Mouse (Mus musculus) lung, postnatal 0 days (tissue): Measurements from ENCODE around the gene Slc12a7. TPM values are rescaled to one million over a fixed set of nuclear protein-coding genes. Genes with fewer than 3 reads are reported as not detected.

Experiments
- ATAC-seq: fragments of 200-750 bp; cut with Nextera tagmentation; 2 replicates; pipeline ENCODE4 v1.8.0; 2017; ENCODE audit warnings: moderate library complexity
- DNase-seq: peaks from one replicate; pipeline ENCODE4 v3.0.0-alpha.2; 2016; ENCODE audit warnings: low spot score
- H3K27ac ChIP-seq: fragments of 300-500 bp; sonication (generic); 2 replicates; pipeline ENCODE4 v1.5.1; 2014; ENCODE audit warnings: antibody characterized with exemption, mild to moderate bottlenecking, low read length, mixed read lengths
- H3K27me3 ChIP-seq: fragments of 300-500 bp; sonication (generic); replicated peaks from 2 replicates; pipeline ENCODE4 v1.6.1; 2014; ENCODE audit warnings: low read length, mixed read lengths; ENCODE audit not compliant: insufficient read depth
- H3K36me3 ChIP-seq: fragments of 300-500 bp; sonication (generic); 2 replicates; pipeline ENCODE4 v1.6.1; 2014; ENCODE audit warnings: low read length, mixed read lengths; ENCODE audit not compliant: insufficient read depth
- H3K4me1 ChIP-seq: fragments of 300-500 bp; sonication (generic); 2 replicates; pipeline ENCODE4 v1.6.1; 2014; ENCODE audit warnings: antibody characterized with exemption, low read depth, low read length, mixed read lengths; ENCODE audit not compliant: insufficient read depth
- H3K4me2 ChIP-seq: fragments of 300-500 bp; sonication (generic); replicated peaks from 2 replicates; pipeline ENCODE4 v1.6.1; 2014; ENCODE audit warnings: low read depth, mild to moderate bottlenecking, low read length, moderate library complexity, mixed read lengths
- H3K4me3 ChIP-seq: fragments of 300-500 bp; sonication (generic); 2 replicates; pipeline ENCODE4 v1.5.1; 2014; ENCODE audit warnings: low read depth, low read length
- H3K9ac ChIP-seq: fragments of 300-500 bp; sonication (generic); replicated peaks from 2 replicates; pipeline ENCODE4 v1.6.1; 2014; ENCODE audit warnings: low read depth, mild to moderate bottlenecking
- H3K9me3 ChIP-seq: fragments of 300-500 bp; sonication (generic); 2 replicates; pipeline ENCODE4 v1.6.1; 2016; ENCODE audit warnings: low read length, mixed read lengths
- CTCF ChIP-seq: IDR thresholded peaks from 2 replicates; pipeline ENCODE4 v1.5.1; 2016; ENCODE audit warnings: antibody characterized with exemption, mild to moderate bottlenecking
- EP300 ChIP-seq: IDR thresholded peaks from 2 replicates; pipeline ENCODE4 v1.6.1; 2016; ENCODE audit warnings: antibody characterized with exemption, mild to moderate bottlenecking, control low read depth
- WGBS: fragments of 180-500 bp; shearing (Covaris S2); extraction: QIAGEN DNeasy Blood & Tissue Kit; methylation state at CpG from one replicate; pipeline ENCODE4 v1.1.7; 2014; 5-methylcytosine and 5-hydroxymethylcytosine counted together
- polyA plus RNA-seq: library from polyadenylated mRNA; unstranded; fragments of >200 nt; fragmentation: Nextera tagmentation; extraction: Ambion mirVana; gene quantifications from 2 replicates; pipeline ENCODE4 v1.2.1, GENCODE M21; 2015

The Slc12a7 gene
- polyA plus RNA-seq, 1 experiment from 2014 or later: 10.5 TPM

DNA sequence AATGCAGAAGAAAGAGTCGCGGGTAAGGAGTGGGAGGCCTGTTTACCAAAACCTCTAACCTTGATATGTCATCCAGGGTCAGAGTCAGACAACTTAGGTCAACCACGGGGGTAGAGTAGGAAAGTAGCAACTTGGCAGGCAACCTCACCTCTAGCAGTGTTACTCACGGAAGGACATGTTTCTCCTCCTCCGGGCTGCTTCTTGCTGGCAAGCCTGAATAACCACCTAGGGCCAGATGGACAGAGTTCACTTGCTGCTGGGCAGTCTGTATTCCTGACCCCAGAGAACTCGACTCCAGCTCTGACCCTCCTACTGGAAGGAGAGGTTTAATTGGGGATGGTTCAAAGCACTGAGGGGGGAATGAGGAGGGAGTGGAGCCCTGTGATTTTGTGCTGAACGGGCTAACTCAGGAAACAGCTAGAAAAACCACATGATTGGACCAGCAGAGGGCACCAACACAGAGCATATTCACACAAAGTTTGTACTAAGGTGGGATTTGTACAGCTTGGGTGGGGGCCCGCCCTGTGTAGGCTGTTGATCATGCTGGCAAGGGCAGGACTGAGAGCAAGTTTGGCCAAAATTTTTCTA is 9.7 kb upstream of the Slc12a7 start:
- H3K4me1 ChIP-seq: no peaks in the 10 kb centered on the region
- no peaks in the 10 kb centered on the region for H3K27me3 ChIP-seq
- H3K9ac ChIP-seq: no peak overlapping the region
- H3K4me3 ChIP-seq: no peak overlapping the region
- H3K36me3 ChIP-seq: no peaks in the 10 kb centered on the region
- WGBS: 25% methylated on average over 8 of the region's 8 CpGs
- TF ChIP-seq EP300 (no peak), CTCF (peak; percentile 77)
- no peaks in the 10 kb centered on the region for H3K9me3 ChIP-seq
- ATAC-seq (no peak; the same call in 1 of the 2 replicates), DNase-seq (peak; percentile 46)
- no peak overlapping the region for H3K4me2 ChIP-seq
- no peak overlapping the region for H3K27ac ChIP-seq

DNA sequence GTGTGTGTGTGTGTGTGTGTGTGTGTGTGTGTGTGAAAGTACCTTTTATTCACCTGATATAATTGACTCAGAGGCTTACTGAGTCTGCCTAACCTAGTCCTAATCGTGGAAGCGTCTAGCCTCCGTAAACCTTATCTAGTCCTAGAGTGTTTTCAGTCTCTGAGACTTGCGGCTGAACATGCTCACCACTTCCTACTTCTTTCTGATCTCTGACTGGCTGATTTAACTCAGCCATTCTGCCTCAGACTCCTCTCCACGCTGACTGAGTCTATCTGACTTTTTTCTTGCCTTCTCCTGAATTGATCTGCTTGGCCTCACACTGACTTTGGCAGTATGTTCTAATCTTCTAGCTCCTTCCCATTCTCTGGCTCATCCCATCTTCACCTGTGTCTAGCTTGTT is 7.6 kb upstream of the Slc12a7 start:
- Histone ChIP-seq H3K4me2 (no peak overlapping the region), H3K4me1 (no peaks in the 10 kb centered on the region), H3K36me3 (no peaks in the 10 kb centered on the region), H3K27ac (no peak overlapping the region), H3K9me3 (no peaks in the 10 kb centered on the region), H3K4me3 (no peak overlapping the region), H3K27me3 (no peaks in the 10 kb centered on the region), H3K9ac (no peak overlapping the region)
- no peak for TF ChIP-seq EP300
- TF ChIP-seq CTCF: no peak
- 63% methylated on average over 5 of the region's 5 CpGs for WGBS
- ATAC-seq (no peak), DNase-seq (no peak)

DNA sequence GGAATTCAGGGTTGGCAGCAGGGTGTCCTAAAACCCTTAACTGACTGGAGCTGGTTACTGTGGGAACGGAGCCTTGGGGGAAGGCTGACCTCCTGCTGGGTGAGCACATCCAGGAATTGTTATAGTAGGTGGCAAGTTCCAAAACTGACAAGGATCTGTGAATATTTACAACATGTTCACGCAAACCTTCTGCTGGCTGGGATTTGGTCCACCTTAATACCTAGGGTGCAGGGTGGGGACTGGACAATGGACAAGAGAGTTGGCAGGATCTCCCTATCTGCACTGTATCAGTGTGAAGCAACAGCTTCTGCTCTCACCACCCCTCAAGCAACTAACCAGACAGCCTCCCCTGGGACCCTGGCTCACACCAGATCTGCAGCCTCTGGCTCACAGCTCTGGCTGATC is 5.3 kb upstream of the Slc12a7 start:
- Histone ChIP-seq H3K4me2 (no peak overlapping the region), H3K36me3 (no peaks in the 10 kb centered on the region), H3K9me3 (no peaks in the 10 kb centered on the region), H3K4me3 (no peak overlapping the region), H3K4me1 (no peaks in the 10 kb centered on the region; the same call in 1 of the 2 replicates), H3K27ac (no peak overlapping the region), H3K27me3 (no peaks in the 10 kb centered on the region), H3K9ac (no peak overlapping the region)
- peak; percentile 43 for ATAC-seq
- DNase-seq: no peak
- TF ChIP-seq CTCF (no peak), EP300 (peak; percentile 30; the same call in 1 of the 2 replicates)
- 33% methylated on average over 2 of the region's 2 CpGs for WGBS

DNA sequence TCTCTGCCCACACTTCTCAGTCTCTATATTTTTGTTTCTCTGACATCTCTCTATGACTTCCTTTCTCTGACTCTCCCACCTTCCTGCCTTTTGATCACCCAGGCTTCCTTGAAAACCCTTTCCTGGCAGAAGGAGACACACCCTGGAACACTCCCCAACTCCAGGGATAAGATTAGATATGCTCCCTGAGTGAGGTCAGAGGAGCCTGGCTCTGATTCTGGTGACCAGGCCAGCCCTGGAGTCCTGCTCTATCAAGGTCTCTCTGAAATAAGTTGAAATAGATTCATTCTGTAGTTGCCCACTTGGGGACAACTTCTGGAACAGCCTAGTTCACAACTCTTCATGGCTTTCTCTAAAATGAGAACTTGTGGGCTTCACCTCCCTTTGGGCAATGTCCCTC is 4.3 kb upstream of the Slc12a7 start:
- TF ChIP-seq EP300 (no peak), CTCF (no peak)
- no peaks in the 10 kb centered on the region; the same call in 1 of the 2 replicates for H3K4me1 ChIP-seq
- H3K9me3 ChIP-seq: no peaks in the 10 kb centered on the region
- no peak overlapping the region for H3K9ac ChIP-seq
- no peak overlapping the region for H3K27ac ChIP-seq
- no peak overlapping the region for H3K4me2 ChIP-seq
- H3K27me3 ChIP-seq: no peaks in the 10 kb centered on the region
- ATAC-seq: no peak; the same call in 1 of the 2 replicates
- no peaks in the 10 kb centered on the region for H3K36me3 ChIP-seq
- DNase-seq: no peak
- no peak overlapping the region for H3K4me3 ChIP-seq

DNA sequence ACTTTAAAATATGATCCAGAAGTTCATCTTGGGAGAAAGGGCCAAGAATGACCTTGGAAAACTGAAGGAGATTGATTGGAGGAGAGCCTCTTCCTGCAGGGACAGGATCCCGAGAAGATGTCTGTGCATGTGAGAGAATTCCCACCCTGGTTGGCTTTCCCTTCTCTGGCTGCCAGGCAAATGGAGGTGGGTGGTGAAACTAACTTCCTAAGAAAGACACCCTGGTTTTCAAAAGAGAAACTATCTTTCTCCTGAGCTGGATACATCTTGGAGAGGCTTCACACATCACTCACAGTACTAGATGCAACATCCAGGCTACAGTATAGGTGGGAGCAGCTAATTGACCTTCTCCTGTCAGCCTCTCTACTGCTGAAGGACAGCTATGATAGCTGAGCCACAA is 2.0 kb upstream of the Slc12a7 start:
- DNase-seq (no peak), ATAC-seq (no peak)
- H3K4me1 ChIP-seq: no peaks in the 10 kb centered on the region; the same call in 1 of the 2 replicates
- H3K36me3 ChIP-seq: no peaks in the 10 kb centered on the region
- TF ChIP-seq CTCF (no peak), EP300 (no peak)
- H3K9ac ChIP-seq: no peak overlapping the region
- no peak overlapping the region for H3K4me2 ChIP-seq
- 48% methylated on average over 1 of the region's 1 CpGs for WGBS
- no peaks in the 10 kb centered on the region for H3K27me3 ChIP-seq
- no peak overlapping the region for H3K27ac ChIP-seq
- H3K4me3 ChIP-seq: no peak overlapping the region
- H3K9me3 ChIP-seq: no peaks in the 10 kb centered on the region

GRCm38 (mm10) chr13:73732235-73732634 is 659 bp upstream of the Slc12a7 start:
- no peak overlapping the region for H3K4me3 ChIP-seq
- 67% methylated on average over 7 of the region's 7 CpGs for WGBS
- ATAC-seq: no peak

More at GRCm38 (mm10) chr13:73732235-73732634, 659 bp upstream of the Slc12a7 start:
- Histone ChIP-seq H3K4me2 (peak overlapping the region; percentile 59), H3K36me3 (no peaks in the 10 kb centered on the region), H3K9ac (no peak overlapping the region), H3K27me3 (no peaks in the 10 kb centered on the region), H3K9me3 (no peaks in the 10 kb centered on the region), H3K27ac (no peak overlapping the region), H3K4me1 (no peaks in the 10 kb centered on the region; the same call in 1 of the 2 replicates)
- DNase-seq: no peak
- no peak for TF ChIP-seq EP300
- TF ChIP-seq CTCF: no peak
